Mouse (Mus musculus): ENCODE measurements around the gene Twist1. TPM values are rescaled to one million over a fixed set of nuclear protein-coding genes. Genes with fewer than 3 reads are reported as not detected.

Twist1 gene
- polyA plus RNA-seq, 1 experiment from 2014 or later: 11.4 TPM

- H3K4me3 ChIP-seq (replicated peaks): no peak overlapping the region
- no peaks in the 10 kb centered on the region for H3K9me3 ChIP-seq
- H3K27me3 ChIP-seq: peaks cover 81% of the 10 kb centered on the region
- peaks cover 23% of the 10 kb centered on the region for H3K4me1 ChIP-seq
- H3K4me2 ChIP-seq: no peak overlapping the region
- no peak overlapping the region for H3K27ac ChIP-seq
- H3K36me3 ChIP-seq (replicated peaks): no peaks in the 10 kb centered on the region
- WGBS: 4% methylated on average over 4 of the region's 4 CpGs
- no peak for ATAC-seq (ENCODE audit: low FRiP score)
- H3K9ac ChIP-seq: no peak overlapping the region
These were observed 11.4 kb downstream of the Twist1 start for GRCm38 (mm10) chr12:33968898-33969178.

GRCm38 (mm10) chr12:33980159-33980558, 22.7 kb downstream of the Twist1 start:
- 67% methylated on average over 4 of the region's 4 CpGs for WGBS
- Histone ChIP-seq H3K9me3 (no peaks in the 10 kb centered on the region), H3K4me3 (replicated peaks) (no peak overlapping the region), H3K4me1 (no peaks in the 10 kb centered on the region), H3K9ac (no peak overlapping the region), H3K36me3 (replicated peaks) (no peaks in the 10 kb centered on the region), H3K27ac (no peak overlapping the region), H3K4me2 (no peak overlapping the region), H3K27me3 (0 out of 2 replicates have a peak, but pooled peaks cover 2% of the 10 kb centered on the region)
- no peak for ATAC-seq (ENCODE audit: low FRiP score)

DNA sequence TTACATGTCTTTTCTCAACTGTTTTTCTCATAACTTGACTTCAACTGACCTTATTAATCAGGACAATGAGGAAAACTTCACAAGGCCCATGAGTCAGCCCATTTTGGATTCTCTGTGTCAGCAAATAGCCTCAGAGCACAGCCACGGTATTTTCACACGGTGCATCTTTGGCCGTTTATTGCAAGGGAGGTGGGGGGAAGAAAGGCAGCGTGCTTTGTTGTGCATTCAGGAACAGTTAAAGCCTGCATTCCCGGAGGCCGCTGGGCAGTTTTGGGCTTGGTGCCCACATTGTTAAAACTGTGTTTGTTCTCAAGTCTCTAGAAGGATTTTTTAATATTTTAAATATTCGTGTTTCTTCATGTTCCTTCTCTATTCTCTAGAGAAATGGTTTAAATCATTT, 24.0 kb downstream of the Twist1 start:
- H3K9ac ChIP-seq: no peak overlapping the region
- no peaks in the 10 kb centered on the region for H3K27me3 ChIP-seq
- H3K4me2 ChIP-seq: no peak overlapping the region
- H3K9me3 ChIP-seq: no peaks in the 10 kb centered on the region
- H3K4me1 ChIP-seq: no peaks in the 10 kb centered on the region
- H3K4me3 ChIP-seq (replicated peaks): no peak overlapping the region
- ATAC-seq (ENCODE audit: low FRiP score): no peak
- no peaks in the 10 kb centered on the region for H3K36me3 ChIP-seq (replicated peaks)
- H3K27ac ChIP-seq: no peak overlapping the region
- 26% methylated on average over 7 of the region's 7 CpGs for WGBS

- Histone ChIP-seq H3K9ac (no peak overlapping the region), H3K9me3 (no peaks in the 10 kb centered on the region), H3K36me3 (replicated peaks) (no peaks in the 10 kb centered on the region), H3K27ac (no peak overlapping the region), H3K4me2 (no peak overlapping the region), H3K4me3 (replicated peaks) (no peak overlapping the region), H3K27me3 (no peaks in the 10 kb centered on the region), H3K4me1 (no peaks in the 10 kb centered on the region)
- WGBS: 92% methylated on average over 3 of the region's 3 CpGs
- ATAC-seq (ENCODE audit: low FRiP score): no peak
These were observed 35.7 kb downstream of the Twist1 start for GRCm38 (mm10) chr12:33993127-33993526.

Other genes with a start within 250 kb of the Twist1 start
- 0.51 TPM in 1 of 2 replicates, not detected in the other for gene Ferd3l, start 29.2 kb upstream of the Twist1 start, polyA plus RNA-seq (2016; fragmentation: Nextera tagmentation; extraction: Ambion mirVana)

All from forebrain, embryonic 12.5 days (tissue).